Mouse (Mus musculus): Measurements from ENCODE around the gene Vmn1r114.
"Not testable (repeated sequence)": the region's sequence is repeated elsewhere in the genome, so short reads cannot be mapped to it uniquely, and the experiment has no call there.

Gene Vmn1r114

DNA sequence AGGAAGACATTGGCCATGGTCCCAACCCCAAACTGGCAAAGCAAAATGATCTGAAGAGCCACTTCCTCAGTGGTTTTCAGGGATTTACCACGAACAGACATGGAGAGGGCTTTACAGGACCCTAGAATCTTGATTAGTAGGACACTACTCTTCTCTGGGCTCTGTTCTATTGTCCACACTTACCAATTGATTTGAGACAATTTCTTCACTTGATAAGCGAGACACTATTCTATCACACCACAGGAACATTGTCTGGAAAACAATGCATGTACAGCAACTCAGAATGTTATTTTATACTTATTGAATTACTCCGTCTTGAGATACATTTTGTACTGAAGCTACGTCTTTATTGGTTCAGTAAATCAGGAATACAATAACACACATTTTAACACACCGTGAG lies at the start of gene Vmn1r114:
TSS of gene Vmn1r114 (minus strand) at position 101 of the 400 bp plus-strand sequence.
- not testable (repeated sequence) for DNase-seq

GRCm38 (mm10) chr7:20844885-20845284 lies 32.9 kb upstream of the Vmn1r114 start, which contains the start of gene Vmn1r115:
Gene Vmn1r115 (minus strand): TSS chr7:20844985.
- DNase-seq = not testable (repeated sequence)

DNA sequence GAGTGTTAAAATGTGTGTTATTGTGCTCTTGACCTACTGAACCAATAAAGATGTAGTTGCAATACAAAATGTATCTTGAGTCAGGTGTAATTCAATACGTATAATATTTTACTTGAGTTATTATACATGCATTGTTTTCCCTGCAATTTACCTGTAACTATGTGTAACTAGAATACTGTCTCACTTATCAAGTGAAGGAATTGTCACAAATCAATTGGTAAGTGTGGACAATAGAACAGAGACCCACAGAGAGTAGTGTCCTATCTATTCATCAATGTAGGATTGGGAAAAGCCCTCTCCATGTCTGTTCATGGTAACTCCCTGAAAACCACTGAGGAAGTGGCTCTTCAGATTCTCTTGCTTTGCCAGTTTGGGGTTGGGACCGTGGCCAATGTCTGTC lies 25.0 kb downstream of the Vmn1r114 start, which contains the start of gene Vmn1r113:
TSS of gene Vmn1r113 (plus strand) at position 301 of the 400 bp plus-strand sequence.
- DNase-seq = not testable (repeated sequence)

DNA sequence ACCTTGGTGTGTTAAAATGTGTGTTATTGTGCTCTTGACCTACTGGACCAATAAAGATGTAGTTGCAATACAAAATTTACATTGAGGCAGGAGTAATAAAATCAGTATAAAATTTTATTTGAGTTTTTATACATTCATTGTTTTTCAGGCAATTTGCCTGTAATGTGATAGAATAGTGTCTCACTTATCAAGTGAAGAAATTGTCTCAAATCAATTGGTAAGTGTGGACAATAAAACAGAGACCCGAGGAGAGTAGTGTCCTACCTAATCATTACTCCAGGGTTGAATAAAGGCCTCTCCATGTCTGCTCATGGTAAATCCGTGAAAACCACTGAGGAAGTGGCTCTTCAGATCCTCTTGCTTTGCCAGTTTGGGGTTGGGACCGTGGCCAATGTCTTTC lies 41.1 kb downstream of the Vmn1r114 start, which contains the start of gene Vmn1r112:
TSS of gene Vmn1r112 (plus strand) at position 301 of the 400 bp plus-strand sequence.
- not testable (repeated sequence) for DNase-seq

All from cerebellum, postnatal 10 days (tissue).